Mouse (Mus musculus) liver, postnatal 0 days (tissue): ENCODE data around the gene Krt80. TPM values are rescaled to one million over a fixed set of nuclear protein-coding genes. Genes with fewer than 3 reads are reported as not detected.

ENCODE experiments used
- ATAC-seq: fragments of 200-750 bp; cut with Nextera tagmentation; 2 replicates; pipeline ENCODE4 v1.8.0; 2017; ENCODE audit warnings: mild to moderate bottlenecking, moderate library complexity
- DNase-seq: peaks from one replicate; pipeline ENCODE4 v3.0.0-alpha.2; 2016
- H3K27ac ChIP-seq: fragments of 300-500 bp; sonication (generic); 2 replicates; pipeline ENCODE4 v1.5.1; 2014; ENCODE audit warnings: antibody characterized with exemption, moderate library complexity, mild to moderate bottlenecking, low read depth
- H3K27me3 ChIP-seq: fragments of 300-500 bp; sonication (generic); 2 replicates; pipeline ENCODE4 v1.6.1; 2014; ENCODE audit warnings: low read length, control low read depth, mixed read lengths; ENCODE audit not compliant: insufficient read depth
- H3K36me3 ChIP-seq: fragments of 300-500 bp; sonication (generic); replicated peaks from 2 replicates; pipeline ENCODE4 v1.6.1; 2014; ENCODE audit warnings: mild to moderate bottlenecking, control low read depth, low read length, moderate library complexity, mixed read lengths; ENCODE audit not compliant: insufficient read depth
- H3K4me1 ChIP-seq: fragments of 300-500 bp; sonication (generic); 2 replicates; pipeline ENCODE4 v1.6.1; 2014; ENCODE audit warnings: antibody characterized with exemption, mild to moderate bottlenecking, control low read depth; ENCODE audit not compliant: insufficient read depth
- H3K4me2 ChIP-seq: fragments of 300-500 bp; sonication (generic); 2 replicates; pipeline ENCODE4 v1.6.1; 2014; ENCODE audit warnings: low read depth, mild to moderate bottlenecking, low read length, moderate library complexity, mixed read lengths
- H3K4me3 ChIP-seq: fragments of 300-500 bp; sonication (generic); 2 replicates; pipeline ENCODE4 v1.5.1; 2014; ENCODE audit warnings: low read depth, low read length
- H3K9ac ChIP-seq: fragments of 300-500 bp; sonication (generic); replicated peaks from 2 replicates; pipeline ENCODE4 v1.6.1; 2014; ENCODE audit warnings: mild to moderate bottlenecking, moderate library complexity
- H3K9me3 ChIP-seq: fragments of 300-500 bp; sonication (generic); 2 replicates; pipeline ENCODE4 v1.6.1; 2016; ENCODE audit warnings: mild to moderate bottlenecking, control low read depth, low read length, mixed read lengths
- CTCF ChIP-seq: sonication (generic); IDR thresholded peaks from 2 replicates; pipeline ENCODE4 v1.5.1; 2016; ENCODE audit warnings: antibody characterized with exemption, low read depth
- EP300 ChIP-seq: IDR thresholded peaks from 2 replicates; pipeline ENCODE4 v1.6.1; 2016; ENCODE audit warnings: antibody characterized with exemption, low read depth, mild to moderate bottlenecking
- WGBS: fragments of 180-500 bp; shearing (Covaris S2); extraction: QIAGEN DNeasy Blood & Tissue Kit; methylation state at CpG from one replicate; pipeline ENCODE4 v1.1.7; 2014; ENCODE audit not compliant: insufficient replicate concordance; 5-methylcytosine and 5-hydroxymethylcytosine counted together
- polyA plus RNA-seq: library from polyadenylated mRNA; unstranded; fragments of >200 nt; fragmentation: Nextera tagmentation; extraction: Ambion mirVana; gene quantifications from 2 replicates; pipeline ENCODE4 v1.2.1, GENCODE M21; 2015

The Krt80 gene
- polyA plus RNA-seq, 1 experiment from 2014 or later, result 0.38 TPM

GRCm38 (mm10) chr15:101362393-101363010 is 7.5 kb downstream of the Krt80 start:
- Histone ChIP-seq H3K9me3 (no peaks in the 10 kb centered on the region), H3K9ac (no peak overlapping the region), H3K4me3 (no peak overlapping the region), H3K4me1 (no peaks in the 10 kb centered on the region), H3K27me3 (peaks cover 3% of the 10 kb centered on the region), H3K27ac (no peak overlapping the region), H3K36me3 (no peaks in the 10 kb centered on the region), H3K4me2 (no peak overlapping the region)
- no peak for TF ChIP-seq EP300
- TF ChIP-seq CTCF, result no peak
- DNase-seq (no peak), ATAC-seq (no peak)
- WGBS, result 56% methylated on average over 4 of the region's 4 CpGs

GRCm38 (mm10) chr15:101355382-101355786 is 14.6 kb downstream of the Krt80 start:
- TF ChIP-seq CTCF (no peak), EP300 (no peak)
- H3K9me3 ChIP-seq, result no peaks in the 10 kb centered on the region
- 86% methylated on average over 4 of the region's 4 CpGs for WGBS

GRCm38 (mm10) chr15:101352706-101353465 is 17.1 kb downstream of the Krt80 start:
- no peak overlapping the region for H3K27ac ChIP-seq

More at GRCm38 (mm10) chr15:101355382-101355786, 14.6 kb downstream of the Krt80 start:
- H3K27me3 ChIP-seq, result 0 out of 2 replicates have a peak, but pooled peaks cover 2% of the 10 kb centered on the region
- DNase-seq, result no peak
- no peak overlapping the region for H3K4me3 ChIP-seq
- no peaks in the 10 kb centered on the region for H3K36me3 ChIP-seq
- no peak overlapping the region for H3K9ac ChIP-seq
- H3K4me2 ChIP-seq, result no peak overlapping the region
- H3K4me1 ChIP-seq, result no peaks in the 10 kb centered on the region
- no peak for ATAC-seq
- no peak overlapping the region for H3K27ac ChIP-seq

GRCm38 (mm10) chr15:101352047-101352446 is 17.9 kb downstream of the Krt80 start:
- WGBS, result 65% methylated on average over 13 of the region's 13 CpGs
- ATAC-seq, result no peak
- Histone ChIP-seq H3K27me3 (no peaks in the 10 kb centered on the region), H3K4me1 (no peaks in the 10 kb centered on the region), H3K9me3 (no peaks in the 10 kb centered on the region), H3K27ac (no peak overlapping the region), H3K4me2 (no peak overlapping the region), H3K4me3 (no peak overlapping the region), H3K36me3 (no peaks in the 10 kb centered on the region), H3K9ac (no peak overlapping the region)
- TF ChIP-seq EP300 (no peak), CTCF (no peak)
- DNase-seq, result no peak

More at GRCm38 (mm10) chr15:101352706-101353465, 17.1 kb downstream of the Krt80 start:
- Histone ChIP-seq H3K36me3 (no peaks in the 10 kb centered on the region), H3K4me1 (no peaks in the 10 kb centered on the region), H3K9ac (no peak overlapping the region), H3K27me3 (no peaks in the 10 kb centered on the region), H3K4me2 (no peak overlapping the region), H3K4me3 (no peak overlapping the region), H3K9me3 (no peaks in the 10 kb centered on the region)
- TF ChIP-seq CTCF (no peak), EP300 (no peak)
- DNase-seq (no peak), ATAC-seq (no peak)
- WGBS, result 59% methylated on average over 10 of the region's 10 CpGs

GRCm38 (mm10) chr15:101341797-101342515 is 28.0 kb downstream of the Krt80 start:
- H3K9me3 ChIP-seq, result no peaks in the 10 kb centered on the region
- WGBS, result 51% methylated on average over 5 of the region's 5 CpGs
- H3K27ac ChIP-seq, result no peak overlapping the region
- no peaks in the 10 kb centered on the region; the same call in 1 of the 2 replicates for H3K27me3 ChIP-seq
- DNase-seq (peak; percentile 53), ATAC-seq (no peak)
- TF ChIP-seq CTCF, result peak; percentile 72
- no peak for TF ChIP-seq EP300
- no peak overlapping the region for H3K9ac ChIP-seq
- H3K4me2 ChIP-seq, result no peak overlapping the region
- no peaks in the 10 kb centered on the region for H3K36me3 ChIP-seq
- H3K4me1 ChIP-seq, result no peaks in the 10 kb centered on the region
- H3K4me3 ChIP-seq, result no peak overlapping the region

- peak; percentile 65 for ATAC-seq
Observed at GRCm38 (mm10) chr15:101339537-101339936, 30.4 kb downstream of the Krt80 start.

More at GRCm38 (mm10) chr15:101339537-101339936, 30.4 kb downstream of the Krt80 start:
- H3K9ac ChIP-seq, result no peak overlapping the region
- no peak overlapping the region for H3K4me2 ChIP-seq
- WGBS, result 0% methylated on average over 2 of the region's 2 CpGs
- TF ChIP-seq CTCF (peak; percentile 94), EP300 (no peak)
- H3K4me3 ChIP-seq, result no peak overlapping the region
- H3K4me1 ChIP-seq, result peaks cover 6% of the 10 kb centered on the region; the same call in 1 of the 2 replicates
- H3K9me3 ChIP-seq, result no peaks in the 10 kb centered on the region
- no peaks in the 10 kb centered on the region; the same call in 1 of the 2 replicates for H3K27me3 ChIP-seq
- H3K36me3 ChIP-seq, result no peaks in the 10 kb centered on the region
- no peak overlapping the region for H3K27ac ChIP-seq
- peak; percentile 88 for DNase-seq
